Mouse (Mus musculus): ENCODE data around the gene Gm12117. TPM values are rescaled to one million over a fixed set of nuclear protein-coding genes. Genes with fewer than 3 reads are reported as not detected.

Gene Gm12117
- total and polyA plus RNA-seq, 2 experiments: not detected

GRCm38 (mm10) chr11:33234134-33234533 lies 42.4 kb downstream of the Gm12117 start:
- DNase-seq (ENCODE audit: extremely low read depth, low read depth, low spot score): no peak
- no peaks in the 10 kb centered on the region for H3K4me1 ChIP-seq (ENCODE audit: control insufficient read depth, insufficient read depth, low read length)
- no peaks in the 10 kb centered on the region for H3K79me2 ChIP-seq (ENCODE audit: control insufficient read depth, insufficient read depth, low read length)
- H3K27me3 ChIP-seq (ENCODE audit: control insufficient read depth, insufficient read depth, low read length): no peaks in the 10 kb centered on the region
- no peak overlapping the region for H3K9ac ChIP-seq (ENCODE audit: low read depth, low read length)
- no peak overlapping the region for H3K4me3 ChIP-seq (ENCODE audit: insufficient read depth, low read depth, low read length)
- WGBS: 79% methylated on average over 3 of the region's 3 CpGs
- no peaks in the 10 kb centered on the region for H3K36me3 ChIP-seq (ENCODE audit: control insufficient read depth, insufficient read depth, low read length)
- no peak overlapping the region for H3K27ac ChIP-seq (replicated peaks; ENCODE audit: insufficient read depth, low read depth, low read length)
- no peak for TF ChIP-seq CTCF (IDR thresholded peaks at IDR 0.05; ENCODE audit: low read depth, low read length)
- TF ChIP-seq POLR2A (IDR thresholded peaks at IDR 0.05; ENCODE audit: extremely low read depth, insufficient read depth, low read length): no peak

DNA sequence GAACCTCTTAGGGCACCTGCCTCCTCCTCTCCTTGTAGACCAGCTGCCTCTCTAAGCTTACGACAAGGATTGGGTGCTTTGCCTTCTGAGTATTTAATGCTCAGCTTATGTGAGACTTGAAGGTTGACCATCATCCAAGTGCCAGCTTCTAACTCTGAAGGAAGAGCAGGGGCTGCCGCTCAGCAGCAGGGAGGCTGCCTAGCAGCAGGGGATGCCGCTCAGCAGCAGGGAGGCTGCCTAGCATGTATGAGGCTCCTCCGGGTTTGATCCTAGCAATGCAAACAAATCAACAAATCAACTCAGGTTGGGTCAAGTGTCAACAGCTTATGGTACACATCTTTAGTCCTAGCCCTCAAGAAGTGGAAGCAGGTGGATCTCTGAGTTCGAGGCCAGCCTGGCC lies 44.5 kb downstream of the Gm12117 start:
- no peak for DNase-seq (ENCODE audit: extremely low read depth, low read depth, low spot score)
- H3K79me2 ChIP-seq (ENCODE audit: control insufficient read depth, insufficient read depth, low read length): no peaks in the 10 kb centered on the region
- H3K36me3 ChIP-seq (ENCODE audit: control insufficient read depth, insufficient read depth, low read length): no peaks in the 10 kb centered on the region
- 75% methylated on average over 5 of the region's 5 CpGs for WGBS
- H3K27me3 ChIP-seq (ENCODE audit: control insufficient read depth, insufficient read depth, low read length): no peaks in the 10 kb centered on the region
- H3K9ac ChIP-seq (ENCODE audit: low read depth, low read length): no peak overlapping the region
- no peak overlapping the region for H3K27ac ChIP-seq (replicated peaks; ENCODE audit: insufficient read depth, low read depth, low read length)
- no peak overlapping the region for H3K4me3 ChIP-seq (ENCODE audit: insufficient read depth, low read depth, low read length)
- TF ChIP-seq POLR2A (IDR thresholded peaks at IDR 0.05; ENCODE audit: extremely low read depth, insufficient read depth, low read length): no peak
- H3K4me1 ChIP-seq (ENCODE audit: control insufficient read depth, insufficient read depth, low read length): no peaks in the 10 kb centered on the region

DNA sequence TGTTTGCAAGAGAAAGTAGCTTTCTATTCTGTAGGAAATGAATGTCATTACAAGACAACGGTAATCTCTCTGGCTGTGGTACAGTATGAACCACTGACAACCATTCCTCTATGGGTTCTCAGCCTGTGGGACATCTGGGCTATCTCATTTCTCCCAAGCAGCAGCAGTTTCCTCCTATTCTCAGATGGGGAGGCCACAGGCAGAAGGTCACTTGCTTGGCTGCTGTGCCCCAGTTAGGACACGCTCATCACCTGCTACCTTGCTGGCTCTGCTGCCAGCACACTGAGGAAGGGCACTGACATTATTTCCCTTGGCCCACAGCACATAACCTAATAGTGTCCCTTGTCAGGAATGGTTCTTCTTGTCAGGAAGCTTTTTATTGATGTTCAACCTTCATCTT lies 48.4 kb downstream of the Gm12117 start:
- TF ChIP-seq POLR2A (IDR thresholded peaks at IDR 0.05; ENCODE audit: extremely low read depth, insufficient read depth, low read length): no peak
- no peak for TF ChIP-seq CTCF (IDR thresholded peaks at IDR 0.05; ENCODE audit: low read depth, low read length)
- H3K79me2 ChIP-seq (ENCODE audit: control insufficient read depth, insufficient read depth, low read length): no peaks in the 10 kb centered on the region
- no peaks in the 10 kb centered on the region for H3K36me3 ChIP-seq (ENCODE audit: control insufficient read depth, insufficient read depth, low read length)
- no peaks in the 10 kb centered on the region for H3K27me3 ChIP-seq (ENCODE audit: control insufficient read depth, insufficient read depth, low read length)
- no peak for DNase-seq (ENCODE audit: extremely low read depth, low read depth, low spot score)
- WGBS: 69% methylated on average over 2 of the region's 2 CpGs
- H3K9ac ChIP-seq (ENCODE audit: low read depth, low read length): no peak overlapping the region
- no peak overlapping the region for H3K4me3 ChIP-seq (ENCODE audit: insufficient read depth, low read depth, low read length)
- no peak overlapping the region for H3K27ac ChIP-seq (replicated peaks; ENCODE audit: insufficient read depth, low read depth, low read length)
- no peaks in the 10 kb centered on the region for H3K4me1 ChIP-seq (ENCODE audit: control insufficient read depth, insufficient read depth, low read length)

DNA sequence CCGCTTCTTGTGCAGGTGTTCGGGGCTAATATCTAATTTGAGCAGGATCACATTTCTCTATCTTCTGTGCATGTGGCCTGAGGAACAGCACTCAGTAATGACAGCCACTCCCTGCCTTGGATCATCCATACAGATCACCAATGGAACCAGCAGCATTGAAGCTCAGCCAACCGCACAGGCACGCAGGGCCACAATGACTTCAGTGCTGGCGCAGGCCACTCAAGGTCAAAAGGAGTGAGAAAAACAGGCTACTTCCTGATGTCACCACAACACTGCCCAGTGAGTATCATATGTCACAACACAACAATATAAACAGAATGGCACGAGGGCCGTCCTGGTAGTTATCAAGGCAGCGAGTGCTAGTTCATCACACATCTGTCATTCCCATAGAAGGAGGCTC lies 50.0 kb downstream of the Gm12117 start:
- H3K27me3 ChIP-seq (ENCODE audit: control insufficient read depth, insufficient read depth, low read length): no peaks in the 10 kb centered on the region
- no peaks in the 10 kb centered on the region for H3K4me1 ChIP-seq (ENCODE audit: control insufficient read depth, insufficient read depth, low read length)
- H3K27ac ChIP-seq (replicated peaks; ENCODE audit: insufficient read depth, low read depth, low read length): no peak overlapping the region
- H3K4me3 ChIP-seq (ENCODE audit: insufficient read depth, low read depth, low read length): no peak overlapping the region
- no peak overlapping the region for H3K9ac ChIP-seq (ENCODE audit: low read depth, low read length)
- no peaks in the 10 kb centered on the region for H3K79me2 ChIP-seq (ENCODE audit: control insufficient read depth, insufficient read depth, low read length)
- no peak for TF ChIP-seq CTCF (IDR thresholded peaks at IDR 0.05; ENCODE audit: low read depth, low read length)
- TF ChIP-seq POLR2A (IDR thresholded peaks at IDR 0.05; ENCODE audit: extremely low read depth, insufficient read depth, low read length): no peak
- no peak for DNase-seq (ENCODE audit: extremely low read depth, low read depth, low spot score)
- WGBS: 88% methylated on average over 8 of the region's 8 CpGs
- H3K36me3 ChIP-seq (ENCODE audit: control insufficient read depth, insufficient read depth, low read length): no peaks in the 10 kb centered on the region

Other genes starting within 250 kb of the Gm12117 start
- not detected in 2 replicates for gene Fgf18, start 129.3 kb downstream of the Gm12117 start, total RNA-seq (2014; rRNA removed)
- gene Fgf18, start 129.3 kb downstream of the Gm12117 start, polyA plus RNA-seq (2012; rRNA removed): not detected in 2 replicates
- gene Npm1, start 113.5 kb downstream of the Gm12117 start, total RNA-seq (2014; rRNA removed): 160 and 197 TPM in 2 replicates
- gene Npm1, start 113.5 kb downstream of the Gm12117 start, polyA plus RNA-seq (2012; rRNA removed): 22.0 and 25.4 TPM in 2 replicates
- not detected in 2 replicates for gene Tlx3, start 73.1 kb downstream of the Gm12117 start, total RNA-seq (2014; rRNA removed)
- not detected in 2 replicates for gene Tlx3, start 73.1 kb downstream of the Gm12117 start, polyA plus RNA-seq (2012; rRNA removed)
- gene Ranbp17, start 237.0 kb upstream of the Gm12117 start, total RNA-seq (2014; rRNA removed): 0.09 and 0.34 TPM in 2 replicates
- gene Ranbp17, start 237.0 kb upstream of the Gm12117 start, polyA plus RNA-seq (2012; rRNA removed): 0.02 and 0.04 TPM in 2 replicates